Mouse (Mus musculus) urinary bladder, postnatal 25 days (tissue): ENCODE measurements around the gene Olfr71.

ENCODE experiments used
- DNase-seq: peaks from one replicate; pipeline ENCODE4 v3.0.0; 2022; ENCODE audit warnings: low spot score

The Olfr71 gene

DNA sequence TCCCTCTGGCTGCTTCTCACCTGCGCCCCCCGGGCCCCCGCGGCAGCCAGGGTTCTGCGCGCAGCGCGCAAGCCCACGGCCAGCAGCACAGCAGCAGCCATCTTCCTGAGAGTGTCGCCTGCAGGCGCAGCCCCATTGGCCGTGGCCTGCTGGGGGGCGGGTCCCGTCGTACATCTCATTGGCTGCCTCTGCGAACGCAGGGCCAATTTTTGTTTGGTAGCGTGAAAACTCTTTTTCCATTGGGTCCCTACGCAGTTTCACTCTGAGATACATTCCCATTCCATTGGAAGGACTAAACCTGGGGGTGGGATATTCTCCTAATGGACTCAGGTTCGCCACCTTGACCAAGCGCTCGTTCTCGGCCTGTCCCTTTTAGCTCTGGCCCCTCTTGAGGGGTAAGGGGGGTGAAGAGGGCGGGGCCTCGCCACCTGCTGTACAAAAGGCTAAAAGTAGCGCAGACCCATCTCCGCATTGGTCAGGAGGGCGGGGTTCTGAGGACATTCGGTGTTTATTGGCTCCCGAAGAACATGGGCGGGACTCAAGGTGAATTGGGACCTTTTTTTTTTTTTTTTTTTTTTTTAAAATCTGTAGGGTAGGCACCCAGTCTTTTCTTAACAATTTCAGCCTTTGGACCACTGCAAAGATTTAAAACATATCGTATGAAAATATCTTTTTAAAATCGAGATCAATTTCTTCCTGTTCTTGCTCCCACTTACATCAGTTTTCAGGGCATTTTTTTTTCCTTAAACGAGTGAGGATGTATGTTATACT, 53.5 kb downstream of the Olfr71 start, which contains the start of gene Hint2:
Gene Hint2 (minus strand): TSS at position 128 of the 771 bp plus-strand sequence.
- DNase-seq = peak; percentile 83

DNA sequence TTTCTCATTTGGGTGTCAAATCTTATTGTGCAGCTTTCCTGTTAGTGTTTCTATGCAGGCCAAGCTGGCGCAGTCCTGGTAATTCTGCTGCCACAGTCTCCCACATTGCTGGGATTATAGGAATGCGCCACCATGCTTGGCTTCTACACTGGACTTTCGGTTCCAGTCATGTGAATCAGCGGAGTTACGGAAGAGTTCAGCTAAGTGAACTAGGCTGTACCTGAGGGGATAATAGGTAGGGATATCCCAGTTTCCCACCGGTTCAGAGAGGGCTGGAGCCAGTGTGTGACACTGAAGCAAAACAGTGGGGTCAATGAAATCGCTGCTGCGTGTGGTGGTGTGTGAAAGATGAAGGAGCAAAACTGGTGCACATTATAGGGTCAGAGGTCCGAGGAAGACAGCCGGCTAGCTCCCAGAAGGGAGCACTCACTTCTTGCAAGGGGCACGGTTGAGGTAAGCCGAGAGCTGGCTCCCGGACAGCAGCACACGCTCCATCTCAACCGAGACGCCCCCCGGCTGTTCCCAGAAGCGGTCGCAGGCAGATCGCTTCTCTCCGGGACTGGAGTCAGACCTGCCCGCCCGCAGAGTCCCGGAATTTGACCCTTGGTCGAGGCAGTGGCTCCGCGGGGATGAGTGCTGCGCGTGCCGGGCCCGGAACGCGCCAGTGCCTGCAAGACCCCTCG, 54.3 kb downstream of the Olfr71 start:
- no peak for DNase-seq
